Mouse (Mus musculus): Measurements from ENCODE around the gene Pfkl.

DNA sequence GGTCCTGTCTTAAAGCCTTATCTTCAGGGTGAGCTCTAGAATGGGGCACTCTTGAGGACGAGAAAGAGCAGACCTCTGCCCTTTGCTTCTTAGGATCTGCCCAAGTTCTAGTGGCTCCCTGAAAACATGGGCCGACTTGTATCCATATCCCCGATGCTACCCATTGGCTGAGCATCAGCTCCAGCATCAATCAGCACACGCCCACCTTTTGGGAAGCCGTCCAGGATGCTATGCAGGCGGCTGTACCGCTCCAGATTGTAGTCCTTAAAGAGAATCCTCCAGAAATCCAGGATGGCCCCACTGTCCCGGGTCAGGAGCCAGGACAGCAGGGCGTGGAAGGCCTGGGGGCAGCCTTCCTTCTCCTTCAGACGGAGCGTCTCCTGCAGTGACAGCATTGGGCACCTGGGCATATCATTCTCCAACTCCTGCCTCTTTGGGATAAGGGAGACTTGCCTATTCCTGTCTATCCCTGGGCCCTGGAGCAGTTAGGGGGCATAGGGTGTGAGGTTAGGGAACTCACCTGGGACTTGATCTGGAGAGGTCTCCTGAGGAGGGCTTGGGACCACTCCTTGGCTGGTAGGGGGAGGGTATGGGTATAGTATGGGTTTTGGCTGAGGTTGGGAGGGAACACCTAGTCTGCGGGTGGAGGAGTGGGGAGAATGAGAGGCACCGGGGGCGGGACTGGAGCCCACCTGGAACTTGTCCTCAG, 33.0 kb upstream of the Pfkl start:
- TF ChIP-seq ZNF384 (IDR thresholded peaks at IDR 0.05; ENCODE audit: low read depth, low read length) (no peak), CHD2 (IDR thresholded peaks at IDR 0.05; ENCODE audit: low read depth, low read length) (no peak), HCFC1 (IDR thresholded peaks at IDR 0.05; ENCODE audit: borderline replicate concordance, insufficient read depth, low read length) (no peak)
